Mouse (Mus musculus) testis, adult 2 months (tissue): ENCODE data around the gene Scamp4.

Source experiments
- CTCF ChIP-seq: fragments of 200-500 bp; IDR thresholded peaks from 2 replicates; pipeline ENCODE4 v1.5.1; 2012; ENCODE audit warnings: low read depth, mild to moderate bottlenecking, inconsistent platforms, low read length, moderate library complexity; ENCODE audit not compliant: control insufficient read depth, insufficient read depth, insufficient replicate concordance
- POLR2A ChIP-seq: fragments of 200-500 bp; IDR thresholded peaks from 2 replicates; pipeline ENCODE4 v1.6.1; 2012; ENCODE audit warnings: low read depth, mild to moderate bottlenecking, inconsistent platforms, low read length, moderate library complexity; ENCODE audit not compliant: control insufficient read depth

- TF ChIP-seq POLR2A (no peak), CTCF (no peak)
Measured at GRCm38 (mm10) chr10:80553575-80553974, 49.1 kb upstream of the Scamp4 start.
